Mouse (Mus musculus) lung, postnatal 0 days (tissue): ENCODE measurements around the gene Mapk3. TPM values are rescaled to one million over a fixed set of nuclear protein-coding genes. Genes with fewer than 3 reads are reported as not detected.
"Not testable (repeated sequence)": the region's sequence is repeated elsewhere in the genome, so short reads cannot be mapped to it uniquely, and the experiment has no call there.

Experiments used
- ATAC-seq: fragments of 200-750 bp; cut with Nextera tagmentation; 2 replicates; pipeline ENCODE4 v1.8.0; 2017; ENCODE audit warnings: moderate library complexity
- DNase-seq: peaks from one replicate; pipeline ENCODE4 v3.0.0-alpha.2; 2016; ENCODE audit warnings: low spot score
- H3K27ac ChIP-seq: fragments of 300-500 bp; sonication (generic); 2 replicates; pipeline ENCODE4 v1.5.1; 2014; ENCODE audit warnings: antibody characterized with exemption, mild to moderate bottlenecking, low read length, mixed read lengths
- H3K27me3 ChIP-seq: fragments of 300-500 bp; sonication (generic); replicated peaks from 2 replicates; pipeline ENCODE4 v1.6.1; 2014; ENCODE audit warnings: low read length, mixed read lengths; ENCODE audit not compliant: insufficient read depth
- H3K36me3 ChIP-seq: fragments of 300-500 bp; sonication (generic); 2 replicates; pipeline ENCODE4 v1.6.1; 2014; ENCODE audit warnings: low read length, mixed read lengths; ENCODE audit not compliant: insufficient read depth
- H3K4me1 ChIP-seq: fragments of 300-500 bp; sonication (generic); 2 replicates; pipeline ENCODE4 v1.6.1; 2014; ENCODE audit warnings: antibody characterized with exemption, low read depth, low read length, mixed read lengths; ENCODE audit not compliant: insufficient read depth
- H3K4me2 ChIP-seq: fragments of 300-500 bp; sonication (generic); replicated peaks from 2 replicates; pipeline ENCODE4 v1.6.1; 2014; ENCODE audit warnings: low read depth, mild to moderate bottlenecking, low read length, moderate library complexity, mixed read lengths
- H3K4me3 ChIP-seq: fragments of 300-500 bp; sonication (generic); 2 replicates; pipeline ENCODE4 v1.5.1; 2014; ENCODE audit warnings: low read depth, low read length
- H3K9ac ChIP-seq: fragments of 300-500 bp; sonication (generic); replicated peaks from 2 replicates; pipeline ENCODE4 v1.6.1; 2014; ENCODE audit warnings: low read depth, mild to moderate bottlenecking
- H3K9me3 ChIP-seq: fragments of 300-500 bp; sonication (generic); 2 replicates; pipeline ENCODE4 v1.6.1; 2016; ENCODE audit warnings: low read length, mixed read lengths
- CTCF ChIP-seq: IDR thresholded peaks from 2 replicates; pipeline ENCODE4 v1.5.1; 2016; ENCODE audit warnings: antibody characterized with exemption, mild to moderate bottlenecking
- EP300 ChIP-seq: IDR thresholded peaks from 2 replicates; pipeline ENCODE4 v1.6.1; 2016; ENCODE audit warnings: antibody characterized with exemption, mild to moderate bottlenecking, control low read depth
- WGBS: fragments of 180-500 bp; shearing (Covaris S2); extraction: QIAGEN DNeasy Blood & Tissue Kit; methylation state at CpG from one replicate; pipeline ENCODE4 v1.1.7; 2014; 5-methylcytosine and 5-hydroxymethylcytosine counted together
- polyA plus RNA-seq: library from polyadenylated mRNA; unstranded; fragments of >200 nt; fragmentation: Nextera tagmentation; extraction: Ambion mirVana; gene quantifications from 2 replicates; pipeline ENCODE4 v1.2.1, GENCODE M21; 2015

The Mapk3 gene
- polyA plus RNA-seq, 1 experiment from 2014 or later: 183 TPM

GRCm38 (mm10) chr7:126778147-126778546 lies 18.7 kb downstream of the Mapk3 start:
- DNase-seq (no peak), ATAC-seq (no peak)
- H3K27ac ChIP-seq: peak overlapping the region; percentile 94; the same call in 1 of the 2 replicates
- no peaks in the 10 kb centered on the region for H3K27me3 ChIP-seq
- no peaks in the 10 kb centered on the region for H3K36me3 ChIP-seq
- no peak for TF ChIP-seq CTCF
- WGBS: 71% methylated on average over 3 of the region's 3 CpGs
- H3K4me3 ChIP-seq: no peak overlapping the region; the same call in 1 of the 2 replicates
- H3K4me2 ChIP-seq: peak overlapping the region; percentile 94
- H3K4me1 ChIP-seq: peaks cover 29% of the 10 kb centered on the region
- peak overlapping the region; percentile 98 for H3K9ac ChIP-seq
- H3K9me3 ChIP-seq: no peaks in the 10 kb centered on the region

- Histone ChIP-seq H3K4me1 (peaks cover 29% of the 10 kb centered on the region), H3K27ac (peak overlapping the region; percentile 43; the same call in 1 of the 2 replicates)
- not testable (repeated sequence) for H3K9me3 ChIP-seq, H3K4me3 ChIP-seq, DNase-seq, H3K27me3 ChIP-seq, H3K36me3 ChIP-seq, H3K9ac ChIP-seq, H3K4me2 ChIP-seq, ATAC-seq
- WGBS: 83% methylated on average over 7 of the region's 7 CpGs
These were observed 19.7 kb downstream of the Mapk3 start for GRCm38 (mm10) chr7:126779101-126779500.

GRCm38 (mm10) chr7:126779983-126780970 lies 20.9 kb downstream of the Mapk3 start:
- 0 out of 2 replicates have a peak overlapping the region, but pooled peaks have one; percentile 16 for H3K9ac ChIP-seq
- peak; percentile 91 for DNase-seq
- peak; percentile 93 for TF ChIP-seq CTCF
- no peak for TF ChIP-seq EP300

GRCm38 (mm10) chr7:126780971-126781635 lies 21.7 kb downstream of the Mapk3 start, which contains the start of gene Tbx6:
Gene Tbx6 (plus strand): TSS chr7:126781483.
- DNase-seq (no peak), ATAC-seq (no peak)
- H3K4me1 ChIP-seq: peaks cover 26% of the 10 kb centered on the region
- peak within 1 kb of the TSS; percentile 72 for H3K4me2 ChIP-seq
- H3K27me3 ChIP-seq: no peaks in the 10 kb centered on the region
- no peaks in the 10 kb centered on the region for H3K9me3 ChIP-seq
- no peak within 1 kb of the TSS for H3K27ac ChIP-seq
- 0 out of 2 replicates have a peak within 1 kb of the TSS, but pooled peaks have one; percentile 16 for H3K9ac ChIP-seq
- H3K36me3 ChIP-seq: peaks cover 11% of the 10 kb centered on the region
- H3K4me3 ChIP-seq: peak within 1 kb of the TSS; percentile 28
- TF ChIP-seq EP300 (no peak), CTCF (no peak)
- 11% methylated on average over 22 of the region's 22 CpGs for WGBS

More at GRCm38 (mm10) chr7:126779983-126780970, 20.9 kb downstream of the Mapk3 start:
- Histone ChIP-seq H3K4me2 (peak overlapping the region; percentile 72), H3K4me1 (peaks cover 29% of the 10 kb centered on the region), H3K27me3 (no peaks in the 10 kb centered on the region), H3K27ac (peak overlapping the region; percentile 43), H3K4me3 (peak overlapping the region; percentile 28), H3K9me3 (no peaks in the 10 kb centered on the region), H3K36me3 (0 out of 2 replicates have a peak, but pooled peaks cover 7% of the 10 kb centered on the region)
- peak; percentile 54 for ATAC-seq
- WGBS: 1% methylated on average over 21 of the region's 21 CpGs

- Histone ChIP-seq H3K9me3 (no peaks in the 10 kb centered on the region), H3K4me3 (no peak overlapping the region), H3K9ac (no peak overlapping the region), H3K27ac (no peak overlapping the region), H3K27me3 (no peaks in the 10 kb centered on the region), H3K4me2 (peak overlapping the region; percentile 72; the same call in 1 of the 2 replicates), H3K36me3 (peaks cover 18% of the 10 kb centered on the region), H3K4me1 (peaks cover 26% of the 10 kb centered on the region)
- WGBS: 47% methylated on average over 11 of the region's 11 CpGs
- DNase-seq (no peak), ATAC-seq (no peak)
- TF ChIP-seq CTCF (no peak), EP300 (no peak)
These were observed 22.4 kb downstream of the Mapk3 start for GRCm38 (mm10) chr7:126781661-126782370.
